Mouse (Mus musculus) bone marrow macrophage, adult 2 months (primary cell): ENCODE data around the gene Ykt6.

ENCODE experiments used
- CTCF ChIP-seq: IDR thresholded peaks from 2 replicates; pipeline ENCODE4 v1.5.1; 2012; ENCODE audit warnings: low read depth, mild to moderate bottlenecking, low read length, moderate library complexity
- POLR2A ChIP-seq: IDR thresholded peaks from 2 replicates; pipeline ENCODE4 v1.6.1; 2012; ENCODE audit warnings: mild to moderate bottlenecking, low read depth, low read length, borderline replicate concordance

- no peak for TF ChIP-seq POLR2A
- TF ChIP-seq CTCF = no peak
These were observed 38.7 kb downstream of the Ykt6 start for GRCm38 (mm10) chr11:5994212-5994611.
